Mouse (Mus musculus): ENCODE results near the gene Gm20388.

DNA sequence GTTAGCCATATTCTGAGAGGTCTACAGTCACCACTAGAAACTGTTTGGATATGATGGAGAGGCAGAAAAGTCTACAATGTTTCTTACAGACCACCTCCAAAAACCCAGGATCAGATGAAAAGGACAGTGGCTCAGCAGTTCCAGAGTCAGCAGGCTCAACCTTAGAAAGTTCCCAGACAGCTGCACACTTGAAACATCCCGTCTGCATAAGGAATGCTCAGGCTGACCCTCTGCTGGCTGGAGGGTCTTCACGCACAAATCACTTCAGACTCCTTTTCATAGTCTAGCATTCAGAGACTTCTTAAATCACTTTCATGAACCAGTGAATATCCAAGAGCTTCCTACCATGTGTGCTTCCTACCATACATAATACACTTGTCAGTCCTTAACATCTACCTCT is 3081.7 kb downstream of the Gm20388 start:
- TF ChIP-seq EP300 (optimal IDR thresholded peaks at IDR 0.05) (no peak), CTCF (IDR thresholded peaks at IDR 0.05; ENCODE audit: low read depth) (no peak)
